Mouse (Mus musculus): ENCODE data around the gene Rasa2.
"Not testable (repeated sequence)": the region's sequence is repeated elsewhere in the genome, so short reads cannot be mapped to it uniquely, and the experiment has no call there.

The Rasa2 gene

DNA sequence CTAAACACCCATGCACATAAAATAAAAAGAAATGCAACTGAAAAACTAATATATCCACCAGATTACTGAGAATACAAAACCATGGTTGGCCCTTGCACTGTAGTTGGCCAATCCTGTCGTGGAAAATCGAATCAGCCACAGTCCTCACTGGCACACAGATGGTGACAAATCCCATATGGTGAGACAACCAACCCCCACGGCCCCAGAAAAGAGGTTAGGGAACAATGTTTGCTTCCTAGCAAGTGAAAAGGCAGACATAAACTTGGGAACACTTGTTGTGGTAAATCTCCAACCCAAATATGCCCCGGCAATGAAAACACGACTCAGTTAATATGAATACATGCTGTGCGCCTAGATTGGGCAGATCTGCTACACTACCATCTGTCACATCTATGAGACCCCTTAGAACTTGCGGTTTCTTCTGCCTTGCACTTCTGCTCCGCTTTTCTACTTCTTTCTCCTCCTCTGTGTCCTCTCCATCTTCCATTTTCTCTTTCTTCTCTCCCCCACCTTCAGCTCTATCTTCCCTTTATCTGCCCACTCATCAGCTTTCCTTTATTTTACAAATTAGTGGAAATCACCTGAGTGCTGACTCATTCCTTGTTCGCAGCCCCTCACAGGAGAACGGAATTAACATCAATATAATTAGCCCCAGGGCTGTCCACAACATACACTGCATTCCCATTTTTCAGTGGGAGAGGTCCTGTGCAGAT, 101.3 kb downstream of the Rasa2 start:
- DNase-seq (ENCODE audit: low spot score in 2 of 2) = no peak

DNA sequence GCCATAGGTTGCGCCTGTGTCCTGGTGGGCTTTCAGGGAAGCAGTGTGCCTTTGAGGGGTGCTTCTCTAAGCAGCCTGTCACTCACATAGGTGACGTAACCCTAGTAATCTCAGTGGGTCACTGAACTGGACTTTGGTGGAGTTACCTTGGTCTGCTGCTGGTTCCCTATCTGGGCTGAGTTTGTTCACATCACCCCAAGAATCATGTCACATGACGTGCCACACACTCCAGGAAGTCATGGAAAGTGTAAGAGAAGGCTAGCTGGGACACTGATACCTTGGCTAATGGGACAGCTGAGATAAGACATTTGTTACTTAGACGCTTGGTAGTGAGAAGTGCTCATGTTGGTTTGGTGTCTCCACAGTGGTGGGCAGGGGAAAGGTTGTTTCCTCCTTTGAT, 105.4 kb downstream of the Rasa2 start:
- no peak for DNase-seq (ENCODE audit: low spot score in 2 of 2)

DNA sequence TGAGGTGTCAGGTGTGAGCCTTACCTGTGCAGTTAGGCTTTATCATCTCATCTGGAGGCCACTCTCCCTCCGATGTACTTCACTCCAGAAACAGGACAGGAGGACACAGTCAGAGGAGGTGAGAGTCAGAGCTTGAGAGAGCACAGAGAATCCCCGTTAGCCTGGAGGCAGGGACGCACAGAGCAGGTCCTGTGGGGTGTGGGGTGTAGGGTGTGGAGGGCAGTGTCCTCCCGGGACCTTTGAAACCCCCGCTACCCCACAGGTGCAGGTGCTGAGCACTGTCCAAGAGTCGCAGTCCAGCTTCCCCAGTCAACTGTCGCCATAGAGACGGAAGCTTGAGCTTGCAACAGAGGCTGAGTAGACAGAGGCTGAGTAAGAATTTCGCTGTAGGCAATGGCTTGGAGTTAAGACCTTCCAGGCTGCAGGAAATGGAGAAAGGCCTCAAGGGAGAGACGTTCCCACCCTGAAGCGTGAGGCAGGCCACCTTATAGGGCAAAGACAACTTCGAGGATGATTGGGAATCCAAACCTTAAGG, 106.4 kb downstream of the Rasa2 start, which contains the start of gene Gm28729:
Gene Gm28729, minus strand, starts transcription at position 293 of the 535 bp plus-strand sequence.
- no peak for DNase-seq (ENCODE audit: low spot score in 2 of 2)

DNA sequence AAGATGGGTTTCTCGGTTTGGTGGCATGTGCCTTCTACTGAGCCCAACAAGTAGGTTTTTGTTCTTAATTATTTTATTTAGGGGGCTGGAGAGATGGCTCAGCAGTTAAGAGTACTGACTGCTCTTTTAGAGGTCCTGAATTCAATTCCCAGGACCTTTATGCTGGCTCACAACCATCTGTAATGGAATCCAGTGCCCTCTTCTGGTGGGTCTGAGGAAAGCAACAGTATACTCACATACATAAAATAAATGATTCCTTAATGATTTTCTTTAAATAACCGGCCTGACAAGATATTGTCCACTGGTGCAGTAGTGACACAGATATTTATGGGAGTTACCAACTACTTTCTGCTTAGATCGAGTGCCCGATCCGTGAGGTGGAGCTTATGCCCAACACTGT, 108.3 kb downstream of the Rasa2 start:
- DNase-seq (ENCODE audit: low spot score in 2 of 2) = no peak

DNA sequence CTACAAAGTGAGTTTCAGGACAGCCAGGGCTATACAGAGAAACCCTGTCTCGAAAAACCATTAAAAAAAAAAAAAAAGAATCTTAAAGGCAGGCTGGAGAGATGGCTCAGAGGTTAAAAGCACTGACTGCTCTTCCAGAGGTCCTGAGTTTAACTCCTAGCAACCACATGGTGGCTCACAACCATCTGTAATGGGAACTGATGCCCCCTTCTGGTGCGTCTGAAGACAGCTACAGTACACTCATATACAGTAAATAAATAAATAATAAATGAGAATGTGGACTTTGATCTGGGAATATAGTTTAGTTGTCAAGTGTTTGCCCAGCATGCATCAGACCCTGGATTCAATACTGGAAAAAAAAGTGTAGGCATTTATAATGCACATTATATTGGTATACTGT, 109.8 kb downstream of the Rasa2 start:
- not testable (repeated sequence) for DNase-seq (ENCODE audit: low spot score in 2 of 2)

DNA sequence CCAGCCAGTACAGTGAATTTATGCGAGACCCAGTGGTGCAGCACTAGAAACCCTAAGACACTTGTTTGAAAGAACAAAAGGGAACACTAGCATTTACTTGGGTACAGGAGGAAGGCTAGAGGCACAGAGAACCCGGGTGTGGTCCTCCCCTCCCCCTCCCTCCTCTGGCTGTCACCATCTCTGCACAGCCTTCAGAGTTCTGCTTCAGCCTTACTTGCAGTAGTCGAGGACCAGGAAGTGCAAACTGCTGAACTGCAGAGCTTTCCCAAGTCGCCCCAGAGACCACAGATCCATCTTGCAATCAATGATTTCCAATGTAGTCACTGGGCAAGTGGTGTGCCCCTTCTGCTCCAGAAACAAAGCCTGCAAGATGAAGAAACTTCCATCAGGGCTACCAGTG, 114.0 kb downstream of the Rasa2 start:
- DNase-seq (ENCODE audit: low spot score in 2 of 2) = no peak

DNA sequence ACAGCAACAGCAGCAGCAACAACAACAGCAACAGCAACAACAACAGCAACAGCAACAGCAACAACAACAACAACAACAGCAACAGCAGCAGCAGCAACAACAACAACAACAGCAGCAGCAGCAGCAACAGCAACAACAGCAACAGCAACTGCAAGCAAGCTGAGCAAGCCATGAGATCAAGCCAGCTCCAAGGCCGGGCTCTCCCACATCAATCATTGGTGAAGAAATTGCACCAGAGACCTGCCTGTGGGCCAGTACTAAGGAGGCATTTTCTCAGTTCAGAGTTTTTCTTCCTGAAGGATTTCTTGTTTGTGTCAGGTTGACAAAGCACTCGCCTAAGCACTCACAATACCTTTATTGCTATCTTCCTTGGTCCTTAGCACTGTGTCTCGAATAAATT, 114.6 kb downstream of the Rasa2 start:
- DNase-seq (ENCODE audit: low spot score in 2 of 2) = no peak

DNA sequence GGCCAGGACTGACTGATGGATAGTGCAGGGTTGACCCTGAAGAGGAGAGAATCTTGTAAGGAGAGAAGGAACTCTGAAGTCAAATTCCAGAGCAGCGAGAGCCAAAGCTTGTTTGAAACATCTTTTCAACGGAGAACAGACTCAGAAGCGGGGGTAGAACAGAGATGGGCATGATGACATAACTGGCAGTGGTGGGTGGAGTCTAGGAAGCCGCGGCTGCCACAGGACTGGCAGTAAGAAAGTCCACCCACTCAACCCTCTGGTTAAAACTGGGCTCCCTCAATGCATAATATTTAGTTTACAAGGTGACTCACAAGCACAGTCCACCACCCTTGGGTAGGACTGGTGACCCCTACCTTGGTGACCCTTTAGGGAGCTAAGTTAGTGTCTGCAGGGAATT, 115.7 kb downstream of the Rasa2 start:
- no peak for DNase-seq (ENCODE audit: low spot score in 2 of 2)

DNA sequence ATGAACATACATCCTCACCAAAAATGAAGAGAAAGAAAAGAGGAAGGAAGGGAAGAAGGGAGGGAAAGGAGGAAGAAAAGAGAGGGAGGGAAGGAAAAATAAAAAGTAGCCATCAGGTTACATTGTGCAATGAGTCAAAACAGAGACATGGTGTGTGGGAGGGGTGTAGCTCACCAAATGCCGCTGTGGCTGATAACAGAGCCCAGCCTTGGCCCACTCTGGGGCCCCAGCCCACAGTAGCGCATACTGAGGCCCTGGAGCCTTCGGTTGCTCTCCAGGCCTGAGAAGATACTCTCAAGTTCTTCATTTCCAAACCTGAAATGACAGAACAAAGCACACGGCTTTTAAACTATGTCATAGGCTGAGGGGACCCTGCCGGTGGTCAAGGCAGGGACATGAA, 117.1 kb downstream of the Rasa2 start:
- DNase-seq (ENCODE audit: low spot score in 2 of 2) = no peak

DNA sequence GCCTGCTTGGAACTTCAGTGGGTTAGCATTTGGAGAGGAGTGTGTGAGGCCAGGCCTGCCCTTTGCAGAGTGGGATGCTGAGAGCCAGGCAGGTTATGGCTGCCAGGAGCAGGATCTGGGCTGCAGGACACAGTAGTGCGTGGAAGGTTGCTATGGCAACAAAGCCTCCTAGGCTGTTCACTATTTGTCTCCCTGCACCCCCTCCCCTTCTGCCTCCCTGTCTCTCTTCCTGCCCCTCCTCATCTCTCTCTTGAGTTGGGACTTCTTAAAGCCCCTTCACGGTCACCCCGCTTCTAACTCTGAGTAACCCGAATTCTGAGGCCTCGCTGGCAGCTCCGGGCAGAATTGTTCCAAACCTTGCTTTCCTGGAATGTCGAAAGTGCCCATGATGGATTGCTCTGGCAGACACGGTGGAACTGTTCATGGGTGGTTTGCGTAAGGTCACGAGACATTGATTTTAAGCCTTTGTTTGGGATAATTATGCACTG, 125.4 kb downstream of the Rasa2 start:
- no peak for DNase-seq (ENCODE audit: low spot score in 2 of 2)

DNA sequence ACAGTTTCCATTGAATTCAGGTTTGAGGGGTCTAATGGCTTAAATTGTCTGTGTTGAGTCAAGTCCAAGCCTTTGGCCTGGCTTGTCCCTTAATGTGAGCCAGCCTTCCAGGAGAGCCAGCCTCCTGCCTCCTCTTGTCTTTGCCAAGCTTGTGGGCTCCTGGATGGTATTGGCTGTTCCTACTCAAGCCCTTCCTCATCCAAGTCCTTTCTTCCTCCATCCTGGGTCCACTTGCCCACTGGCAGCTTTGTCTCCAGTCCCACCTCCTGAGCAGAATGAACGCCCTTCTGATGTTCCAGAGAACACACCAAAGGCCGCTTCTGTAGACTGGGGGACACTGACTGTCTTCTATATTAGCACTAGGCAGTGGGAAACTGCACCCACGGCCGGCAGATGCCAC, 126.3 kb downstream of the Rasa2 start:
- DNase-seq (ENCODE audit: low spot score in 2 of 2) = no peak

DNA sequence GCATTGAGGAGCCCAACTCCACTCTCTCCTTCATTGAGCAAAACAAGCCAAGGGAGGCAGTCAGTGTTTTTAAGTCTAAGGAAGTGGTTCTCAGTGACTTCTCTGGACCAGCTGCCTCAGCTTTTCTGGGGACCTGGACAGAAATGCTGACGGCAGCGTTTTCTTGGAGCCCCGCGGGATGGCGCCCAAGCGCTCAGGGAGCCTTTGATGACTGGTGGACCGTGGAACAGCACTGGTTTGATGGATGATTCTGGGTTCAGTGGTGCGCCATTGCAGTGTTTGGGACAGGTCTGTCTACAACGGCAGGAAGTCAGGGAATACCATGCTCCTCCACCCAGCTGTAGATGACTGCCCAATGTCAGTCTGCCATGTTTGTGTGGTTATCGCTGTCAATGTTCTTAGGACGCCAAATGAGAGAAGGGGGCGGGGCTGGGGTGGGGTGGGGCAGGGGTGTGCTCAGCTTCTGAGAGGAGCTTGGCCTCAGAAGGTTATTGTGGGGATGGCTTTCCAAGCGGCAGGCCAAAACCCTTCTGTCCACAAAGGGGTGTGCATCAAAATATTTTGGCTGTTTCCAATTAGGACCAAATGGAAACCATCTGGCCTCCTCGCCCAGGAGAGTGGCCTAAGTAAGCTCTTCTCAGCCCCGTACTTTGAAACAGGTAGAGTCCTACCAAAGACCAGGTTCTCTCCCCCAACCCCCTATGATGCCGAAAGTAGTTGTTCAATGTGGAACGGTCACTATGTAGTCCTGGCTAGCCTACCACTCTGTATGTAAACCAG, 127.1 kb downstream of the Rasa2 start:
- DNase-seq (ENCODE audit: low spot score in 2 of 2) = no peak

DNA sequence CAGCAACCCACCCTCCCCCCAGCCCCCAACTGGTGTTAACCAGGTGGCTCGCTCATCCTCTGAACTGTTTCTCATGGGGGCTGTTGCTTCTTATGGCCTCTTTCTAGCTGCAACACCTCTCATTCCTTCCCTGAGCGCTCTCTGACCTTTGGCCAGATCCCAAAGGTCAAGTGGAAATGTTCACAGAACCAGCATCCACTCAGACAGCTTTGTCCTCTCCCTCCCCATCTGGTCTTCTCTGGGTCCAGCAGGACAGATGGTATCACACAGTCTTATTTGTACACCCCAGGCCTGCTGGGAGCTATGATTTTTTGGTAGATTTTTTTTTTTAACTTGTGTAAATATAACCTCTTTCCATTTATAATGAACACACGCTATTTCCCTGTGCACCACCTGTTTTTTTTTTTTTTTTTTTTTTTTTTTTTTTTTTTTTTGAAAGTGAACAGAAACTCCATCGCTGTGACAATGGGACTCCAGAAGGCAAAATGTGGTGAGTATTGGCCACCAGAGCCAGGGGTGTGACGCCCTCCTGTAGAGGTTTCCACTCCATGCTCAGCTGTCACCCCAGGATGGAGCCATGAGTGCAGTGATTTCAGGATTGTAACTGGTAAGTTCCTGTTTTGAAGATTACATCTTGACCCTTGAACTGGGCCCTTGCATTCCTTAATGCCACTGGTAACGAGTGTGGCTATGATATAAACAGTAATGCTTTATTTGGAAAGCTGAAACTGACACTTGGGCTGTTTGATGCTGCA, 128.4 kb downstream of the Rasa2 start:
- DNase-seq (ENCODE audit: low spot score in 2 of 2) = no peak

DNA sequence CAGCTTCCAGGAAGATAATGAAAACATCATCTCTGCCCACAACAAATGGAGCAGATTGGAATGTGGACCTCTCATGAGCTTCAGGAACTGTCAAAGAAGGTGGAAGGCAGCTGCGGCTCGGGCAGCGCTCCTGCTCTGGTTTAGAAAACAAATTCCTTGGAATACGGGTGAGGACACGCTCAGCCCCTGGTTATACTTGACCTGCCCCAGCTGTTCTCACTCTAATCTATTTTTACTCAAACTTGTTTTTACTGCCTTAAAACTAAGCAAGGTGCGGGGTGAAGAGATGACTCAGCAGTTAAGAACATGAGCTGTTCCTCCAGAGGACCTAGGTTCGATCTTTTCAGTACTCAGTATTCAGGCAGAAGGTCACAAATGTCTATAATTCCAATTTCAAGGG, 130.2 kb downstream of the Rasa2 start:
- no peak for DNase-seq (ENCODE audit: low spot score in 2 of 2)

DNA sequence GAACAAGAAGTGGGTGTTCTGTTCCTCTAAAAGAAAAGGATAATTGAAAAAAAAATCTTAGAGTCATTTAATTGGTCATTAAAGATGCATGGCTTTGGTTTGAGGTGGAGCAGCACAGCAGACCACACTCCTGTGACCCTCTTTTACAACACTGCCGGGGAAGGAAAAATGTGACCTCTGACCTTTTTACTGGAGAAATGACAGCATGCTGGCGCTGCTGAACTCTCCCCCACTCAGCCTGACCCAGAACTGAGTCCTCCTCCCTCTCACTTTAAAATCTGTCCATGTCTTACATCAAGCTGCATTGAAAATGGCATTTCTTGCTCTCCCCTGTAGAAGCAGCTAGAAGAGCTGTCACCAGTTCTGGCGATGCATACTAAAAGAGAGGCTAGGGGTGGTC, 138.2 kb downstream of the Rasa2 start:
- DNase-seq (ENCODE audit: low spot score in 2 of 2) = no peak

DNA sequence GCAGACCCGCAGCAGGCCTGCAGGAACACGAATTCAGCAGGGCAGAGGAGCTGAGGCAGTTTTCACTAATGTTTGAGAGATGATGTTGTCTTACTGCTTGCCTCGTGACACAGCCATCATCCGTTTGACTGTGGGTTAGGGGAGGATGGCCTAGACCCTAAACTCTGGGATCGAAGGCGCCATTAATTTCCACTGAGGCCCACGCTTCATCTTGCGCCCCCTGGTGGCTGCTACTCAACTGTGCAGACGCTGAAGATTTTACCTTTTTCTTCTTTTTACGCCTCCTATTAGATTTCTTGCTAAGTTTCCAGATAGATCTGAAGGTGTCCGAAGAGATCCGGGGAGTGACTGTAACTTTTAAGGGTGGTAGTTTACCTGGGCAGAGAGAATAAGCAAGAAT, 139.6 kb downstream of the Rasa2 start:
- no peak for DNase-seq (ENCODE audit: low spot score in 2 of 2)

Measured in urinary bladder, adult 18-20 months (tissue).